Mouse (Mus musculus): ENCODE data around the gene Tmod2. TPM values are rescaled to one million over a fixed set of nuclear protein-coding genes. Genes with fewer than 3 reads are reported as not detected.
"Not testable (repeated sequence)": the region's sequence is repeated elsewhere in the genome, so short reads cannot be mapped to it uniquely, and the experiment has no call there.

The Tmod2 gene
- total RNA-seq, 1 experiment, result 6.1 TPM

DNA sequence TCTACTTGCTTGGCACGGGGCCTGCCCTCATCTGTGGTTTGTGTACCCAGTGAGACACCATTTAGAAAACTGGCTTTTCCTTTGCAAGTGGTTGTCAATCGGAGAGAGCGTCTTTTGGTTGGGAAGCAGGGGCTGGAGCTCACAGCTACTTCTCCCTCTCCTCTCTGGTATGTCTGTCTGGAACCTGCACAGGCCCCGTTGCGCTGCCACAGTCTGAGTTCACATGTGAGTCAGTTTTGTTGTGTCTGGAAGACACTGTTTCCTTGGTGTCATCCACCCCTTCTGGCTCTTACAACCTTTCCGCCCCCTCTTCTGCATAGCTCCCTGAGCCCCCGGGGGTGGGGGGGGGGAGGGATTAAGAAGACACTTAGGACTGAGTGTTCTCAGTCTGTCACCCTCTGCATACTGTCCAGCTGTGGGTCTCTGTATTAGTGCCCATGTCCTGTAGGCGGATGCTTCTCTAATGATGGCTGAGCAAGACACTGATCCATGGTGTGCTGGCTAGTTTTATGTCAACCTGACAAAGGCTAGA is 76.6 kb downstream of the Tmod2 start:
- Histone ChIP-seq H3K36me3 (ENCODE audit: control insufficient read depth, insufficient read depth, low read length, poor library complexity, severe bottlenecking) (no peaks in the 10 kb centered on the region), H3K4me3 (ENCODE audit: insufficient read depth in 1 of 2, low read depth in 1 of 2, low read length in 2 of 2, poor library complexity in 1 of 2, severe bottlenecking in 1 of 2) (no peak overlapping the region), H3K4me1 (ENCODE audit: control insufficient read depth in 2 of 2, insufficient read depth in 2 of 2, low read length in 2 of 2, poor library complexity in 1 of 2) (no peaks in the 10 kb centered on the region), H3K9ac (ENCODE audit: insufficient read depth, low read depth, low read length, poor library complexity, severe bottlenecking) (no peak overlapping the region), H3K27ac (ENCODE audit: insufficient read depth, low read depth, low read length, poor library complexity, severe bottlenecking) (no peak overlapping the region), H3K9me3 (ENCODE audit: control insufficient read depth, insufficient read depth, low read depth, low read length) (no peaks in the 10 kb centered on the region)
- in situ Hi-C loops (cut with MboI; ENCODE audit: low sequenced_read_pairs in 2 of 2, unreplicated experiment in 2 of 2), result no loop called here
- no peak for TF ChIP-seq HCFC1 (IDR thresholded peaks at IDR 0.05; ENCODE audit: borderline replicate concordance, insufficient read depth, low read length)
- TF ChIP-seq MAFK (IDR thresholded peaks at IDR 0.05; ENCODE audit: insufficient read depth, low read depth, low read length), result no peak
- TF ChIP-seq ZC3H11A (IDR thresholded peaks at IDR 0.05; ENCODE audit: borderline replicate concordance, low read depth, low read length), result no peak
- no peak for TF ChIP-seq CHD2 (IDR thresholded peaks at IDR 0.05; ENCODE audit: low read depth, low read length)
- no peak for TF ChIP-seq ZNF384 (IDR thresholded peaks at IDR 0.05; ENCODE audit: low read depth, low read length)
- no peak for DNase-seq (ENCODE audit: low read depth, low spot score)

DNA sequence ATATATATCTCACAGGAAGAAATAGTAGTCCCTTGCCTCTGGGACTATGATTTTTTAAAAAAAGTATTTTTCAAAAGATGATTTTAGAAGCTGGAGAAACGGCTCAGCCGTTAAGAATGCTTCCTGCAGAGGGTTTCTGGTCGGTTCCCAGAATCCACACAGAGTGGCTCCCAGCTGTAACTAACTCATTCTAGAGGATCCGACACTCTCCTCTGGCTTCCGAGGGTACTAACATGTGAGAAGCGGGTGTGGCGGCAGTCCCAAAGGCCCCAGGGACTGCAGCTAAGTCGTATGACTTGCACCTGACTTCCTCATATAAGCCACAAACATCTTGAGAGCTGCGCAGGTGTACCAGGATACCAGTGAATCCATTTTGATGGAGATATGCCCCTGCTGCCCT is 78.1 kb downstream of the Tmod2 start:
- H3K36me3 ChIP-seq (ENCODE audit: control insufficient read depth, insufficient read depth, low read length, poor library complexity, severe bottlenecking); H3K27ac ChIP-seq (ENCODE audit: insufficient read depth, low read depth, low read length, poor library complexity, severe bottlenecking); DNase-seq (ENCODE audit: low read depth, low spot score); H3K4me3 ChIP-seq (ENCODE audit: insufficient read depth in 1 of 2, low read depth in 1 of 2, low read length in 2 of 2, poor library complexity in 1 of 2, severe bottlenecking in 1 of 2); H3K9ac ChIP-seq (ENCODE audit: insufficient read depth, low read depth, low read length, poor library complexity, severe bottlenecking); in situ Hi-C loops (cut with MboI; ENCODE audit: low sequenced_read_pairs in 2 of 2, unreplicated experiment in 2 of 2); H3K9me3 ChIP-seq (ENCODE audit: control insufficient read depth, insufficient read depth, low read depth, low read length); H3K4me1 ChIP-seq (ENCODE audit: control insufficient read depth in 2 of 2, insufficient read depth in 2 of 2, low read length in 2 of 2, poor library complexity in 1 of 2): not testable (repeated sequence)

DNA sequence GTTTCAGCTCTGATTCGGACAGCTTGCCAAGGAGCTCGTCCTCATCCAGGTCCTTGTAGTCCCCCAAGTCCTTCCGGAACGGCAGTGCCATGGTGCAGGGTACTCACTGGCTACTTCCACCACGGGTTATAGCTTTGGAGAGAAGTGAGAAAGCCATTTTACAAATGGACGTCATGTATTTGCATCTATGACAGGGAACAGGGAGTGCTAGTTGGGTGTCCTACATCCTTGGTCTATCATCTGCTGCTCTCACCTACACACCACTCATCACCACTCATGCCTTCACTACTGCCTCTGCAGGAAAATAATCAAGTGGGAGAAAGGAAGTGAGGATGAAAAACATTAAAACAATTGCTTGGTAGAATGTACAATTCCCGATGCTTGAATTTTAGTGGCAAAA is 78.7 kb downstream of the Tmod2 start:
- Histone ChIP-seq H3K9me3 (ENCODE audit: control insufficient read depth, insufficient read depth, low read depth, low read length) (no peaks in the 10 kb centered on the region), H3K27ac (ENCODE audit: insufficient read depth, low read depth, low read length, poor library complexity, severe bottlenecking) (no peak overlapping the region), H3K36me3 (ENCODE audit: control insufficient read depth, insufficient read depth, low read length, poor library complexity, severe bottlenecking) (no peaks in the 10 kb centered on the region), H3K9ac (ENCODE audit: insufficient read depth, low read depth, low read length, poor library complexity, severe bottlenecking) (no peak overlapping the region), H3K4me1 (ENCODE audit: control insufficient read depth in 2 of 2, insufficient read depth in 2 of 2, low read length in 2 of 2, poor library complexity in 1 of 2) (no peaks in the 10 kb centered on the region), H3K4me3 (ENCODE audit: insufficient read depth in 1 of 2, low read depth in 1 of 2, low read length in 2 of 2, poor library complexity in 1 of 2, severe bottlenecking in 1 of 2) (no peak overlapping the region)
- no peak for TF ChIP-seq MAFK (IDR thresholded peaks at IDR 0.05; ENCODE audit: insufficient read depth, low read depth, low read length)
- no peak for TF ChIP-seq HCFC1 (IDR thresholded peaks at IDR 0.05; ENCODE audit: borderline replicate concordance, insufficient read depth, low read length)
- TF ChIP-seq ZC3H11A (IDR thresholded peaks at IDR 0.05; ENCODE audit: borderline replicate concordance, low read depth, low read length), result no peak
- TF ChIP-seq CHD2 (IDR thresholded peaks at IDR 0.05; ENCODE audit: low read depth, low read length), result no peak
- TF ChIP-seq ZNF384 (IDR thresholded peaks at IDR 0.05; ENCODE audit: low read depth, low read length), result no peak
- in situ Hi-C loops (cut with MboI; ENCODE audit: low sequenced_read_pairs in 2 of 2, unreplicated experiment in 2 of 2), result no loop called here
- no peak for DNase-seq (ENCODE audit: low read depth, low spot score)

DNA sequence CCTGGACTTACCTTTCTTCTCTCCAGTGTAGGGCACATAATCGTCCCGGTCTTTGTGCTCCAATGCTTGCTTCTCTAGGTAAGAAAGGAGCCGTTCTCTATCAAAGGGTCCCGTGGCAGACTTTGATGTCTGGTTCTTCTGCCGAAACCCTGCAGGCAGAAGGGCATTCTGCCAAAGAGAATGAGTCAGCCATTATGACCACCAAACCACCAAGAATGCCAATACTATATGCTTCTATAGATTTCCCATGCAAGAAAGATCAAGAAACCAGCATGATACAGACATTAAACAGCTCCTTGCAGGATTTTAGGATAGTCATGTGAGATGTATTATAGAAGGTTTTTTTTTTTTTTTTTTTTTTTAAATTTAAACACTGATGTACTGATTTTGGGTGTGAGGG is 81.8 kb downstream of the Tmod2 start:
- in situ Hi-C loops (cut with MboI; ENCODE audit: low sequenced_read_pairs in 2 of 2, unreplicated experiment in 2 of 2), result no loop called here
- H3K4me1 ChIP-seq (ENCODE audit: control insufficient read depth in 2 of 2, insufficient read depth in 2 of 2, low read length in 2 of 2, poor library complexity in 1 of 2), result no peaks in the 10 kb centered on the region
- TF ChIP-seq ZNF384 (IDR thresholded peaks at IDR 0.05; ENCODE audit: low read depth, low read length) (no peak), ZC3H11A (IDR thresholded peaks at IDR 0.05; ENCODE audit: borderline replicate concordance, low read depth, low read length) (no peak), HCFC1 (IDR thresholded peaks at IDR 0.05; ENCODE audit: borderline replicate concordance, insufficient read depth, low read length) (no peak), CHD2 (IDR thresholded peaks at IDR 0.05; ENCODE audit: low read depth, low read length) (no peak), MAFK (IDR thresholded peaks at IDR 0.05; ENCODE audit: insufficient read depth, low read depth, low read length) (no peak)
- H3K4me3 ChIP-seq (ENCODE audit: insufficient read depth in 1 of 2, low read depth in 1 of 2, low read length in 2 of 2, poor library complexity in 1 of 2, severe bottlenecking in 1 of 2), result no peak overlapping the region
- H3K9me3 ChIP-seq (ENCODE audit: control insufficient read depth, insufficient read depth, low read depth, low read length), result no peaks in the 10 kb centered on the region
- H3K27ac ChIP-seq (ENCODE audit: insufficient read depth, low read depth, low read length, poor library complexity, severe bottlenecking), result no peak overlapping the region
- no peaks in the 10 kb centered on the region for H3K36me3 ChIP-seq (ENCODE audit: control insufficient read depth, insufficient read depth, low read length, poor library complexity, severe bottlenecking)
- DNase-seq (ENCODE audit: low read depth, low spot score), result no peak
- H3K9ac ChIP-seq (ENCODE audit: insufficient read depth, low read depth, low read length, poor library complexity, severe bottlenecking), result no peak overlapping the region

- Histone ChIP-seq H3K4me1 (ENCODE audit: control insufficient read depth in 2 of 2, insufficient read depth in 2 of 2, low read length in 2 of 2, poor library complexity in 1 of 2) (no peaks in the 10 kb centered on the region), H3K9me3 (ENCODE audit: control insufficient read depth, insufficient read depth, low read depth, low read length) (no peaks in the 10 kb centered on the region), H3K36me3 (ENCODE audit: control insufficient read depth, insufficient read depth, low read length, poor library complexity, severe bottlenecking) (no peaks in the 10 kb centered on the region), H3K4me3 (ENCODE audit: insufficient read depth in 1 of 2, low read depth in 1 of 2, low read length in 2 of 2, poor library complexity in 1 of 2, severe bottlenecking in 1 of 2) (no peak overlapping the region), H3K9ac (ENCODE audit: insufficient read depth, low read depth, low read length, poor library complexity, severe bottlenecking) (no peak overlapping the region), H3K27ac (ENCODE audit: insufficient read depth, low read depth, low read length, poor library complexity, severe bottlenecking) (no peak overlapping the region)
- TF ChIP-seq ZNF384 (IDR thresholded peaks at IDR 0.05; ENCODE audit: low read depth, low read length) (no peak), ZC3H11A (IDR thresholded peaks at IDR 0.05; ENCODE audit: borderline replicate concordance, low read depth, low read length) (no peak), MAFK (IDR thresholded peaks at IDR 0.05; ENCODE audit: insufficient read depth, low read depth, low read length) (no peak), HCFC1 (IDR thresholded peaks at IDR 0.05; ENCODE audit: borderline replicate concordance, insufficient read depth, low read length) (no peak), CHD2 (IDR thresholded peaks at IDR 0.05; ENCODE audit: low read depth, low read length) (no peak)
- peak; percentile 15 for DNase-seq (ENCODE audit: low read depth, low spot score)
- in situ Hi-C loops (cut with MboI; ENCODE audit: low sequenced_read_pairs in 2 of 2, unreplicated experiment in 2 of 2), result no loop called here
Measured at GRCm38 (mm10) chr9:75528096-75528495, 83.0 kb downstream of the Tmod2 start.

All from ES-E14 (cell line).